Mouse (Mus musculus) adrenal gland, adult 2 months (tissue): Measurements from ENCODE around the gene 4933425L06Rik. TPM values are rescaled to one million over a fixed set of nuclear protein-coding genes. Genes with fewer than 3 reads are reported as not detected.
A peak's percentile ranks its signal among the peaks of the same experiment; 100 is the strongest.

Experiments
- DNase-seq: peaks from one replicate; pipeline ENCODE4 v3.0.0; 2021
- long read RNA-seq: library from polyadenylated mRNA; stranded (forward); transcript quantifications from one replicate; pipeline ENCODE4 v2.0.0, GENCODE M21; 2021
- polyA plus RNA-seq: library from polyadenylated mRNA; depleted of rRNA; stranded (reverse); fragments of >200 nt; gene quantifications from 2 replicates; pipeline ENCODE4 v1.2.3, GENCODE M21; 2012; rRNA removed
- total RNA-seq, 2 experiments: library from RNA; stranded (reverse); gene quantifications; 2 replicates each; pipeline ENCODE4 v1.2.3; 2021

Gene 4933425L06Rik
- not detected for total RNA-seq
- not detected in 2 replicates for polyA plus RNA-seq
- long read RNA-seq, result 0 reads

DNA sequence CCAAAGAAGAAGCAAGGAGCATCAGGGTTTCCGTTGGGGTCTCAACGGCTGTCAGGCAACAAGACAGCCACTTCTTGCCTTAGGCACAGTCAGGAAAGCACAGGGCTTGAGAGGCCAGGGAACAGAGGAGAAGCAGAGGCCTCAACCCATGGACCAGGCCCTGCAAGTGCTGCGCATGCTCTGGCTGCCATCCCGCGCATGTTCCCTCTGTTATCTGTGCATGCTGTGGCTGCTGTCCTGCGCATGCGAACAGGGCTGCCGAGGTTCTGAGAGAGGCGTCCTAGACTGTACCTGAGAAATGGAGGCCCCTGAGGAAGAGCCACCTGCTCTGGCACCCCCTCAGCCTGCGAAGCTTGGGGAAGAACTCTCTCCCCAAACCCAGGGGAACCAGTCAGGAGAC lies at the start of gene 4933425L06Rik:
4933425L06Rik (plus strand) TSS at position 261 of the 400 bp plus-strand sequence.
- no peak for DNase-seq

DNA sequence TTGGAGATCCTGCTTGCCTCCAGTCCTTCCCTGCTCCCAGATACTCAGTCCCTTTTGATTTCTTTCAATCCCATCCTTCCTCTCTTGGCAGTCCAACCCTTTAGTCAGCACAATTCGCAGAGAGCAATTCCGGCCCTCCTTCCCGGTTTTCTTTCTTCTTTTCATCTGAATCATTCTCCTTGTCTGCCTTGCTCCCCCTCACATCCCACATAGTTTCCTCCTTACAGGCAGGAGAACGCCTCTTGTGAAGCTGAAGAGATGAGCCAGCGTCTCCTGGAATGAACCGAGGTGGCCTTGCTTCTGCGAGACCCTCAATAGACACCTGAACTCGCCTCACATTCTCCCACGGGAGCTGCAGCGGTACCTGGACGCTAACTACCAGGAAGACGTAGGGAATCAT lies 44.1 kb upstream of the 4933425L06Rik start:
- DNase-seq, result no peak

DNA sequence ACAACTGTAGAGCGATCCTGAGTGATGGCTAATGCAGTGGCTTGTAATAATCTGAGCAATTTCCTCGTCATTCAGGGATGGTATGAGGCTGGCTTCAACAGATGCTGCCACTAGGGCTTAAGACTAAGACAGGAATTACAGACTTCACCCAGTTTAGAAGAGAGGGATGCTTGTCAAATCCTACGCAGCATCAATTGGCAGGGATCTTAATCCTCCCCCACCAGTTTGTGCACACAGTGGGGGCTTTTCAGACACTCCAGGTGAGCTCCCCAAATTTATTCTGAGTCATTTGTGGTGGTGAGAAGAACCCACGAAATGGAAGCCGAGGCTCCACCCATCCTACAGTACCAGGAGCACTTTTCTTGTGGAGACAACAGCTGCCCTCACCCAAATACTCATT lies 43.6 kb upstream of the 4933425L06Rik start:
- no peak for DNase-seq

DNA sequence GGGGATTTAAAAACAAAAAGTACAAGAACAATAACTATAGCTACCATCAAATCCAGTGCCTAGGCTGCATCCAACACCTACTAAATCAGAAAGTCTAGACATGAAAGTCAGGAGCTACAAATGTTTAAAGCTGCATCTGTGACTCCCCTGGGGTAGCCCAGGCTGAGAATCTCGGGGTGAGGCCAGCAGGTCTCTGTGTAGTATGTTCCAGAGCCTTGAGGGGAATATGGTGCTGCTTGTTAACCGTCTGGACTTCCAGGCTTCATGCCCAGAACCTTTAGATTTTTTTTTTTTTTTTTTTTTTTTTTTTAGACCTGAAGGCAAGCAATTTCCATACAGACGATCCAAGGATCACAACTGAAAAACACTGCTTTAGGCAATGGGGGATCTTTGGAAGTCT lies 38.0 kb upstream of the 4933425L06Rik start:
- DNase-seq, result no peak

DNA sequence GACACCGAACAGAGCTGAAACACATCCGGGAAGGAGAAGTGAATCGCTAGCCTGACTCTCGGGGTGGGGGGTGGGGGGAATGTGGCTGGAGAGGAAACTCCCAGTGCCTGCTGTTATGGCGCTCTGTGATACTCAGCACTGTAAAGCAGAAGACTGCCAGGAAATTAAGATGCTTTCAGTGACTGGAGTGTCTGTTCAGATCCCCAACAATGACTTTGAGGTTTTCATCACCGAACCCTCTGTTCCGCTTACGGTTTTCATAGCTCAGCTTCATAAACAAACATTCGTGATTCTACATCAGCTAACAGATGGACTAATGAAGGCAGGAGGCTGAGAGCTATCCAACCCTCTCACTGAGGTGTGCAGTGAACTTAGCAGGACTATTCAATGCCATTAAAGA lies 34.5 kb upstream of the 4933425L06Rik start:
- no peak for DNase-seq

DNA sequence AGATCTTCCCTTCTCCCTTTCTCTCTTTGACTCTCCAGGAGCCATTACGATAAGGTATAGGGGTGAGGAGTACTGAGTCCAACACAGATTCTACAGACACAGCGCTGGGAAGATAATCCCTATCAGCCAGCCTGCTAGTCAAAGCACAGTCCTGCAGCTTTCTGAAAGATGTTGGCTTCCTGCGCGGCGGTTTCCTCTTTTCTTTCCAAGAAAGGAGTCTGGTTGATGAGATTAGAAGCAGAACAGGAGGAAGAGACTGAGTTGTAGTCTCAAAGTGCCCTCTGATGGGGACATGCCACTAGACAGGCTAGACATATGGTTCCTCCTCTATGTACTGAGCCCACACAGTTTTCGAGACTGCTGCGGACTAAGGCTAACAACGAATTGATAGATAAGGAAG lies 33.3 kb upstream of the 4933425L06Rik start:
- DNase-seq, result no peak

DNA sequence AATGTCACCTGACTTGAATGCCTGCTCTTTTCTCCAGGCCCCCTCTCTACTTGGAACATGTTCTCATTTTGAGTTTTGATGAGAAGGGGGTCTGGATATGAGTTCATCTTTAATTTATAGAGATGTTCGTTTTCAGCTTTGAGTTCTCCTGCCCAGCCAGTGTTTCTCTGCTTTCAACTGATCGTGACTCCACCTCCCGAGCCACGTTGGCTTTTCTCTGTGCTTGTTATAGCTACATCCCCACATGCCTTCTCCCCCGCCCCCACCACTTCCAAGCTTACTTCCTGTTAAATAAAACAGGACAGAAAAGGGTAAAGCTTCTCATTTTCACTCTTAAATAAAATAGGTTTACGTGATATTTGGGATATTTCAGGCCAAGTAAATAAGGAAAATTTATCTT lies 30.5 kb upstream of the 4933425L06Rik start:
- DNase-seq, result no peak

DNA sequence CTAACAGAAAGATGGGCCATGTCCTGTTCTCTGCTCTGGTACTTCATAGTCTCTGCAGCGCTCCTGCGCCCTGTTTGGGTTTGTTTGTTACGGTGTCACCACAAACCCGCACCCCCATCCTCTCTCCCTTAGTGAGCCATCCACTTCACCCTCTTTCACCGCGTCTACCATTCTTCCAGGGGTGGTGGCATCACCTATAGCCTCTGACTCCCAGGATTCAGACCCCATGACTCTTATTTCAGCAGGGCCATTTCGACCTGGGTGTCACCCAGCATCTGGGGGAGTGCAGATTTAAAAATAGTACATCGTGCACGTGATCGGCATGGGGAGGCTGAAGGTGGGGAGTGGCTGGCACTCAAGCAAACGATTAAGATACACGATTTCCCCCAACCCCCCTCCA lies 28.3 kb upstream of the 4933425L06Rik start:
- DNase-seq, result no peak

DNA sequence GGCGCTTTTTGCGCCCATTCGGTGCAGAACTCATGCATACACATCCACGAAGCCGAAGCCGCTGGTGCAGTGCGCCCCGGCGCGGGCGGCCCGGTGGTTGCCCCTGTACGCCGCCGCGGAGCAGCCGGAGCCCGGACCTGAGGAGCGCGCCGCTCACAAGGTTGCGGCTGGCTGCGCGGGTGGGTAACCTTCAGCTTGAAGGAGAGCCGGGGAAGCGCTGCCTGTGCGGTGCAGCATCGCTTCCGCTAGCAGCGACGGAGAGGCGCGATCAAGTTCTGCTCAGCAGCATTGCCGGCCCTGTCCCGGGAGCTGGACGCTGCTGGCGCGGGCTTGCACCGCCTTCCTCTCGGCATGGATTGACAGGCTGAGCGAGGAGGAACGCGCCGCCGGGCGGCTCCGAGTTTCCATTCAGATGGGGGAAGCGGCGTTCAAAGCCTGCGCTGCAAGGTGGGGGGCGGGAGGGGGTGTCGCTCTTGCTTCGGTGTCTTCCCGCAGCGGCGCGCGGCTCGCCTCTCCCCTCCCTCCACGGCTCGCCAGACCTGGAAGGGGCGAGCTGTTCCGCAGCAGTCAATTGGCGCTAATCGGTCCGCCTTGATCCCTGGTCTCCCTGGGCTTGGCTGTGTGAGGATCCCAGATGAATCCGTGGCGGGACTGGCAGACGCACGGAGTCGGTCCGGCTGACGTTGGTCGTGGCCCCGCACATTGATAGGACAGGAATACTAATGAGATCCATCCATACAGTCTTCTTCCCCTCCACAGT lies 27.6 kb upstream of the 4933425L06Rik start, which contains the start of gene Rgs7bp:
Rgs7bp (minus strand) TSS at position 750 of the 760 bp plus-strand sequence.
- peak; percentile 79 for DNase-seq

DNA sequence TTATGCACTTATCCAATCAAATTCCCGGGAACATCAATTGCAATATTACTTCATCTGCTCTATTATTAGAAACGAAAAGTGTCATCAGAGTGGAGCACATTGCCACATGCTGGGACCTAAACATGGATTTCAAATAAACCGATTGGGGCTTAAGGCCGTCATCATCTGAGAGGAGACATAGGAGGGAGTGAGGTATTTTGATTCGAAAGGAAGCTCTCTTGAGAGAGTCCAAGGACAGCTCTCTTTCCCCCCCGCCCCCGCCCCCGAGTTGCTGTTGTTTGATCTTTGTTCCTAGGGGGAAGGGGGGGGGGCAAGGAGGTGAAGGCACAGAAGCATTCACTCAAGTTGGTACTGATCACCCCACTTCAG lies 27.0 kb upstream of the 4933425L06Rik start:
- DNase-seq, result no peak

DNA sequence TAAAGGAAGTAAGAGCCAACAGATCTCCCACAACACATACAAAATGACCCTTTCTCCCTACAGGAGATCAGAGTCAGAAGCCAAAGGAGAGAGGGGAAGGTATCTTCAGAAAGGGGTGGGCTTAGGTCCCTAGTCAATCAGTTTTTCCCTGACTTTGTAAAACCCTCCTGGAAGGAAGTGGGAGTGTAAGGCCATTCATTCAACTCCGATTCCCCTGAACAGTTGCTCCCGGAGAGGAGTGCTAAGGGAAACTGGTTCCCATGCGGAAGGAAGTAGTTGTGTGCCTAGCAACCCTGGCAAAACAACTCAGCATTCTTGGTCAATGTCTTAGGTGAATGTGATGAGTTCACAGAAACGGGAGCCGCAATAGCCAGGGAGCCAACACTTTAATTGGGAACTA lies 26.5 kb upstream of the 4933425L06Rik start:
- DNase-seq, result no peak

DNA sequence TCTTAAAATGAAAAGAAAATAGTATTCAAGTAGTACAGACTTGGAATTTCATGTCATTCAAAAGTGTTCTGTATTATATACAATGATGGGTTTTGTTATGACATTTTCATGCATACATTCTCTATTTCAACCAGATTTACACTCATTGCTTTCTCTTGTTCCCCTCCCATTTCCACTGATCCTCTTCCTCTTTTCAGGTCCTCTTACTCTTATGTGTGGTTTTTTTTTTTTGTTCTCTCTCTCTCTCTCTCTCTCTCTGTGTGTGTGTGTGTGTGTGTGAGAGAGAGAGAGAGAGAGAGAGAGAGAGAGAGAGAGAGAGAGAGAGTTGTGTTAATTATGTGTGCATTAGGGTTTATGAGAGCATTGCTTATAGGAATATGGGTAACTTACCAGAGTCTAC lies 15.8 kb upstream of the 4933425L06Rik start:
- DNase-seq, result no peak

DNA sequence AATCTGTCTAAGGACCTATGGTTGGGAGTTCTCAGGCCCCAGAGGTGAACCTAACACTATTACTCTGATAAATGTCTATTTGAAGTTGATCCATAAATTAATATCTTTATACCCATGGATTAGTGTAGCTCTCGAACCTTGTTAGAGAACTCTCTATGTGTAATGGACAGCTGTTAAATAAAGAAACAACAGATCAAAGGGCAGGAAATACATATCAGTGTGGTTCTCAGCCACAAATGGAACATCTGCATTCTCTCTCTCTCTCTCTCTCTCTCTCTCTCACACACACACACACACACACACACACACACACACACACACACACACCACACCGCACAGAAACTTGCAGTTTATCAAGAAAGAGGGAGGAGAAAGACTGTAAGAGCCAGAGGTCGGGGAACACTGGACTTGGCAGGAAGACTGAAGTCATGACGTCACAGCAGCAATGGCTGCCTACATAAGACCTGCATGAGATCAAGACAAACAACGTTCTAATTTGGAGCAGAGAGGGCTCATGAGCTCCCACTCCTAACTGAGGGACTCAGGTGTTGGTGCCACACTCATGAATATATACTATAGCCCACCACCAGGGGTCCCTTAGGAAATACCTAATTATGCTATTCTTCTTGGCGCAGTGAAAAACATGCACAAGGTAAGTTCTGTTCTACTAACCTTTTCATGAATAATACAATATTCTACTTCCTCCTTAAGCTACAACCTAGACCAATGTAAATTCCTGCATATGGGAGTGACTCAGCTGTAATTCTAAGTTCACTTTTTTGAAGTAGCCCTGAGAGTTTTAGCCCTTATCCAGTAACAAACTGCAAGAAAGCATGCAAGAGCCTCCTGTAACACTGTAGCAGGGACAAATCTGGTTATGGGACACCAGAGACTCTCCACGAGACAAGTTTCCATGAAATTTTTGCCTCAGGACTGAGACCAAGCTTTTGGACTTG lies 14.8 kb upstream of the 4933425L06Rik start:
- DNase-seq, result no peak

DNA sequence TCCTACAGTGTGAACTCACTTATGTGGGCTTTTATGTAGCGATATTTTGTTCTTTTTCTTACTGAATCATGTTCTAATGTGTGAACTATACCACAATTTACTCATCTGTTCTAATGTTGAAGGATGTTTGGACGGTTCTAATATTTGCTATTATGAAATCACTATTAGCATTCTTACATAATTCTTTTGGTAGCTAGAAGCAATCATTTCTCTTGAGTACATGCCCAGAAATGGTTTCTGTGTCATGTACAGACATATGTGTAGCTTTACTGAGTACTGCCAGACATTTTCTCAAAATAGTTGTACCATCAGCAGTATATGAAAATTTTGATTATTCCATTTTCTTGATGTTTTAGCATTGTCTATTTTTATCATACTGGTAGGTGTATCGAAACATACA lies 7.4 kb downstream of the 4933425L06Rik start:
- DNase-seq, result no peak

DNA sequence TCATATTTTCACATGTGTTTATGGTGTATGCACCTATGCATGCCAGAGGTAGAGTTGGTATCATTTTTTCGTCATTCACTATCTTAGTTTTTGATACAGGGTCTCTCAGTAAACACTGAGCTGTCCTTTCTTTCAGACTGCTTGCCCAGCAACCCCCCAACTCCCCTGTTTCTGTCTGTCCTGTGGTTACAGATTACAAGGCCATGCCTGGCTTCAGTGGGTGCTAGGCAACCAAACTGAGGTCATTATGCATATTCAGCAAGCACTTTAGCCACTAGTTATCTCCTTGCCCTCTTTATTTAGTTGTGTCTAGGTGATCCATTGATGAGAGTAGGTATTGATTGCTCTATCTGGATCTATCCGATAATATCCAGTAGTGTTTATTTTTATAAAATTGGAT lies 14.4 kb downstream of the 4933425L06Rik start:
- DNase-seq, result no peak

DNA sequence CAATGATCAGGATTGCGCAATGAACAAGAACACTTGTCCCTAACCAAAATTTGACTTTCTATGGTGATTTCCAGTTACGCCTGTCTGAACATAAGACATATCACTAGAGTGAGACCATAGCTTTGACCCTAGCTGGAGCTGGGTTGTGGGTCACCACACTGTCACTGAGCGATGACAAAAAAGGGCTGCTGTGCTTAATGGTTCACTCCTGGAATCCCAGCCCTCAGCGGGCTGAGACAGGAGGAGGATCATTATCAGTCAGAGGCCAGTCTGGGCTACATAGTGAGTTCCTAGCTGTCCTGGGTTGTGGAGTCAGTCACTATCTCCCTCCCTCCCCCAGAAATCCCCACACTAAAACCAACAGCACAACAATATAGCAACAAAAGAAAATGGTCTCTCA lies 18.8 kb downstream of the 4933425L06Rik start:
- no peak for DNase-seq

DNA sequence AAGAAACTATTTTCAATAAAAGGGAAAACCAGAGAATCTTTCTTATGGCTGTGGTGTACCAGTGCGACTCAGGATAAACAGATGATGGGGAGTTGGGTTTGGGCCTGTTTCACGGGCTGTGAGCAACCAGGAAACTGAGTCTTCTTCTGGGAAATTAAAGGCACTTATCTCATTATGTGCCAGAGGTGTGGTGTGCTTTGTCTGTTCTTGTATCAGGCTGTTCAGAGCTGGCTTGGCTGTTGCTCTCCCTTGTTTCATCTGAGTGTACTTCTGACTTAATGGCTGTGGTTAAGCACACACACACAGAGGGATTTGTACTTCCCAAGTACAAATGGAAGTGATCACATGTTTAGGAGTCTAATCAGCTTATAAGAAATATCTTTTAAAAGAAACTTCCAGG lies 22.5 kb downstream of the 4933425L06Rik start:
- no peak for DNase-seq

DNA sequence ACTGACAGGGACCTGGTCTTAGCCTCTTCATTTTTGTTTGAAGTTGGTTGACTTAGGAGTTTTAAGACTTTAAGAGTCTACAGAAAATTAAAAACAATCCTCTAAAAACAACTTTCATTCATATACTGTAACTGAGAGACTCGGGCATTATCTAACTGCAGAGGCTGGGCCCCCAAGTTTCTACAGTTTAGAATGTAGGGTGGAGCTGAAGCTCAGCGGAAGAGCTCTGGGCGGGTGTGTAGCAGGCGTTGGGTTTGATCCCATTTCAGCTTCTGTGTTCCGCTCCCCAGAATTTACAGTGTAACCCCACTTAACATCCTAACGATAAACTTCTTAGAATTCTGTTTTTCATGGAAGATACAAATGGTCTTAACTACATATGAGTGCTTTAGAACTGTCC lies 29.7 kb downstream of the 4933425L06Rik start:
- no peak for DNase-seq

DNA sequence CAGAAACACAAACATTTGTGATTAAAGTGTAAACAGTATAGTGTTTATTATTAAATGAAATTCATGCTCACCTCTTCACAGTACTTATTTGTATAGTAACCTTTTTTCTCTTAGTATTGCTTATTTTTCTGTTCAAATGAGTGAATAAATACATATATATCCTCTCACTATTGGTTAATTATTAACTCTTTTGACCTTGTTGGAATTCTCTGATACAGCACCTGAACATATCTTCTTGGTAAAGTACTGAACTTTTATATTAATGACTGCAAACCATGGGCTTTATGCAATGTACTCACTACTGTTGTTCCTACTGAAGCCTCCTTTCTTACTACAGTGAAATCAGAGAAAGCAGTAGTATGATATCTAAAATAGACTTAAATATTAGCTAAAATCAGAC lies 39.7 kb downstream of the 4933425L06Rik start:
- DNase-seq, result no peak

DNA sequence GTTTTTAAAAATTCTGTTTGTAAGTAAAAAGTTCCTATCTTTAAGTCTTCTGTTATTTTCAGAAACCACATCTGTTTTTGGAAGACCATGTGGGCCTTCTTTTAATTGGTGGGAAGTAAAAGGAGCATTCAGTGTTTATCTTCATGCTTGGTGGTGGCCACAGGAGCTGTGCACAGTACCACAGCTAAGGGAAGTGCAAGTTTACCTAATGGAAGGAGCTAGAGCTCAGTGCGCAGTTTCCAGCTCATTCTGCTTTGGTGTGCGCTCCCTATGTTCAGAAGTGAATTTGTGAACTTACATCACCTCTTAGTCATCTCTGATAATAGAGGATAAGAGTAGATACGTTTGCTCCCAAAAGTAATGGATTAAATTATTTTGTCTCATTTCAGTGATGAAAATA lies 40.2 kb downstream of the 4933425L06Rik start:
- no peak for DNase-seq

DNA sequence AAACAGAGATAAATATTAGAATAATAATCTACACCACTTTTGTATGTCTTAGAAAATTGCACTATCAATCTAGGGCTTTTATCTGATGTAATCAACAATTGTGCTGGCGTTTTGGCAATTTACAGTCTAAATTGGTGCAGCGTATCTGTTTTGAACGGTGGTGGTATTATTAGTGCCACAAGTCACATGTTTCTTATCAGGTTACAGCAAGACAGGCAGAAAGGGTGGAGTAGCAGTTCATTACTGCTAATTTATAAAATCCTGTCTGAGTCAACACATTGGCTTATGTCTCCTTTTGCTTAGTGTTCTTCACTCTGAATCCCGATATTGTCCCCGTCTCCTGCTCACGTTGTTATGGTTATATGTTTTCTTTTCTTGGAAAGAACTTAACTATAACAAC lies 48.2 kb downstream of the 4933425L06Rik start:
- DNase-seq, result no peak

DNA sequence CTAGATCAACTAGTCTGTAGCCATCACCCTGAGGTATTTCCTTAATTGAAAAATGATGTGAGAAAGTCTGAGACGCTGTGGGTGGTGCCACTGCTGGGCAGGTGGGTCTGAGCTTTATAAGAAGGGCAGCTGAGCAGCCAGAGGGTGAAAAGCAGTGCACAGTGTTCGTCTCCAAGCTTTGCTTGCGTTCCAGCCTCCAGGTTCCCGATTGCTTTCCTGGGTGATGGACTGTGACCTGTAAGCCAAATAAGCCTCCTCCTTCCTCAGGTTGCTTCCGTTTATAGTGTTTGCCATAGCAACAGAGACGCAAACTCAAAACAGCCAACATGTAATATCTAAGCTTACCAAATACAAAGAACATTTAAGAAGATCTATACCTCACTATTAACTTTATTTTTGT lies 50.4 kb downstream of the 4933425L06Rik start:
- DNase-seq, result no peak

DNA sequence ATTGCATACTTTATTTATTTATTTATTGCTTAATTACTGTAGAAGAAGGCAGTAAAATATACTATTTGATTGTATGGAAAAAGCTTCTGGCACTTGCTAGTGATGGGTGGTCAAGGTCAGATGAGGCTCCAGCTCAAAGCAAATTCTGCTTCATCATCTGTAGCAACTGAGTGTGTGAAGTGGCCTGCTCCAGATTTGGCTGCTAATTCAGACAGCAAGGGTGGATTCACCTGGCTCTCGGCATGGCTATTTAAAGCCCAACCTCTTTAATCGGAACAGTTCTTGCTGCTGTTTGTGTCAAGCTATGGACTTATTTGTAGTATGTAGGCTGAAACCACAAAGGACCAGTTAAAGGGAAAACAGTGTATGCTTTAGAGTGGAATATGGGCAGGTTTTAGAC lies 50.9 kb downstream of the 4933425L06Rik start:
- no peak for DNase-seq
